Mouse (Mus musculus): ENCODE results near the gene Ppp1r12b. TPM values are rescaled to one million over a fixed set of nuclear protein-coding genes. Genes with fewer than 3 reads are reported as not detected.

Ppp1r12b gene
- polyA plus RNA-seq, 1 experiment: 10.4 TPM

GRCm38 (mm10) chr1:134995437-134995836 lies 39.7 kb upstream of the Ppp1r12b start:
- WGBS: 92% methylated on average over 4 of the region's 4 CpGs
- no peaks in the 10 kb centered on the region for H3K36me3 ChIP-seq (ENCODE audit: control insufficient read depth, insufficient read depth, low read length)
- no peaks in the 10 kb centered on the region for H3K27me3 ChIP-seq (ENCODE audit: control insufficient read depth, insufficient read depth, low read length)
- no peak overlapping the region for H3K4me3 ChIP-seq (ENCODE audit: low read depth, low read length)
- no peak overlapping the region for H3K27ac ChIP-seq (ENCODE audit: insufficient read depth, low read depth, low read length)
- TF ChIP-seq CTCF (IDR thresholded peaks at IDR 0.05; ENCODE audit: extremely low read depth, insufficient read length, insufficient replicate concordance, low read depth, low read length): no peak
- TF ChIP-seq POLR2A (IDR thresholded peaks at IDR 0.05; ENCODE audit: low read depth, low read length): no peak
- H3K4me1 ChIP-seq (ENCODE audit: control insufficient read depth, insufficient read depth, insufficient read length, low read length): no peaks in the 10 kb centered on the region

GRCm38 (mm10) chr1:134994739-134995138 lies 39.0 kb upstream of the Ppp1r12b start:
- WGBS: 71% methylated on average over 3 of the region's 3 CpGs
- no peak for TF ChIP-seq POLR2A (IDR thresholded peaks at IDR 0.05; ENCODE audit: low read depth, low read length)
- TF ChIP-seq CTCF (IDR thresholded peaks at IDR 0.05; ENCODE audit: extremely low read depth, insufficient read length, insufficient replicate concordance, low read depth, low read length): no peak
- Histone ChIP-seq H3K4me1 (ENCODE audit: control insufficient read depth, insufficient read depth, insufficient read length, low read length) (no peaks in the 10 kb centered on the region), H3K36me3 (ENCODE audit: control insufficient read depth, insufficient read depth, low read length) (no peaks in the 10 kb centered on the region), H3K4me3 (ENCODE audit: low read depth, low read length) (no peak overlapping the region), H3K27me3 (ENCODE audit: control insufficient read depth, insufficient read depth, low read length) (no peaks in the 10 kb centered on the region), H3K27ac (ENCODE audit: insufficient read depth, low read depth, low read length) (no peak overlapping the region)

GRCm38 (mm10) chr1:134992046-134992645 lies 36.4 kb upstream of the Ppp1r12b start:
- 43% methylated on average over 8 of the region's 8 CpGs for WGBS

GRCm38 (mm10) chr1:134989372-134989771 lies 33.6 kb upstream of the Ppp1r12b start:
- TF ChIP-seq POLR2A (IDR thresholded peaks at IDR 0.05; ENCODE audit: low read depth, low read length): no peak
- peak; percentile 65; the same call in 1 of the 2 replicates for TF ChIP-seq CTCF (IDR thresholded peaks at IDR 0.05; ENCODE audit: extremely low read depth, insufficient read length, insufficient replicate concordance, low read depth, low read length)
- WGBS: 8% methylated on average over 7 of the region's 7 CpGs
- Histone ChIP-seq H3K27me3 (ENCODE audit: control insufficient read depth, insufficient read depth, low read length) (peaks cover 12% of the 10 kb centered on the region), H3K27ac (ENCODE audit: insufficient read depth, low read depth, low read length) (no peak overlapping the region), H3K36me3 (ENCODE audit: control insufficient read depth, insufficient read depth, low read length) (no peaks in the 10 kb centered on the region), H3K4me3 (ENCODE audit: low read depth, low read length) (no peak overlapping the region), H3K4me1 (ENCODE audit: control insufficient read depth, insufficient read depth, insufficient read length, low read length) (peaks cover 10% of the 10 kb centered on the region)

More at GRCm38 (mm10) chr1:134992046-134992645, 36.4 kb upstream of the Ppp1r12b start:
- Histone ChIP-seq H3K4me3 (ENCODE audit: low read depth, low read length) (no peak overlapping the region), H3K27ac (ENCODE audit: insufficient read depth, low read depth, low read length) (no peak overlapping the region), H3K27me3 (ENCODE audit: control insufficient read depth, insufficient read depth, low read length) (peaks cover 10% of the 10 kb centered on the region), H3K4me1 (ENCODE audit: control insufficient read depth, insufficient read depth, insufficient read length, low read length) (peaks cover 9% of the 10 kb centered on the region), H3K36me3 (ENCODE audit: control insufficient read depth, insufficient read depth, low read length) (no peaks in the 10 kb centered on the region)
- TF ChIP-seq POLR2A (IDR thresholded peaks at IDR 0.05; ENCODE audit: low read depth, low read length): no peak
- TF ChIP-seq CTCF (IDR thresholded peaks at IDR 0.05; ENCODE audit: extremely low read depth, insufficient read length, insufficient replicate concordance, low read depth, low read length): no peak

GRCm38 (mm10) chr1:134987962-134988341 lies 32.2 kb upstream of the Ppp1r12b start:
- H3K4me1 ChIP-seq (ENCODE audit: control insufficient read depth, insufficient read depth, insufficient read length, low read length): peaks cover 10% of the 10 kb centered on the region
- 14% methylated on average over 14 of the region's 14 CpGs for WGBS
- TF ChIP-seq POLR2A (IDR thresholded peaks at IDR 0.05; ENCODE audit: low read depth, low read length): no peak
- TF ChIP-seq CTCF (IDR thresholded peaks at IDR 0.05; ENCODE audit: extremely low read depth, insufficient read length, insufficient replicate concordance, low read depth, low read length): no peak
- H3K36me3 ChIP-seq (ENCODE audit: control insufficient read depth, insufficient read depth, low read length): no peaks in the 10 kb centered on the region
- peak overlapping the region; percentile 59 for H3K4me3 ChIP-seq (ENCODE audit: low read depth, low read length)
- peaks cover 12% of the 10 kb centered on the region for H3K27me3 ChIP-seq (ENCODE audit: control insufficient read depth, insufficient read depth, low read length)
- no peak overlapping the region for H3K27ac ChIP-seq (ENCODE audit: insufficient read depth, low read depth, low read length)

GRCm38 (mm10) chr1:134987173-134987961 lies 31.6 kb upstream of the Ppp1r12b start:
- TF ChIP-seq CTCF (IDR thresholded peaks at IDR 0.05; ENCODE audit: extremely low read depth, insufficient read length, insufficient replicate concordance, low read depth, low read length): no peak
- TF ChIP-seq POLR2A (IDR thresholded peaks at IDR 0.05; ENCODE audit: low read depth, low read length): no peak
- WGBS: 26% methylated on average over 48 of the region's 48 CpGs
- Histone ChIP-seq H3K4me3 (ENCODE audit: low read depth, low read length) (peak overlapping the region; percentile 59), H3K4me1 (ENCODE audit: control insufficient read depth, insufficient read depth, insufficient read length, low read length) (peaks cover 10% of the 10 kb centered on the region), H3K36me3 (ENCODE audit: control insufficient read depth, insufficient read depth, low read length) (no peaks in the 10 kb centered on the region), H3K27me3 (ENCODE audit: control insufficient read depth, insufficient read depth, low read length) (peaks cover 12% of the 10 kb centered on the region), H3K27ac (ENCODE audit: insufficient read depth, low read depth, low read length) (no peak overlapping the region)

GRCm38 (mm10) chr1:134972920-134973319 lies 17.2 kb upstream of the Ppp1r12b start:
- 74% methylated on average over 1 of the region's 1 CpGs for WGBS
- Histone ChIP-seq H3K27me3 (ENCODE audit: control insufficient read depth, insufficient read depth, low read length) (no peaks in the 10 kb centered on the region), H3K4me1 (ENCODE audit: control insufficient read depth, insufficient read depth, insufficient read length, low read length) (no peaks in the 10 kb centered on the region), H3K27ac (ENCODE audit: insufficient read depth, low read depth, low read length) (no peak overlapping the region), H3K36me3 (ENCODE audit: control insufficient read depth, insufficient read depth, low read length) (peaks cover 9% of the 10 kb centered on the region), H3K4me3 (ENCODE audit: low read depth, low read length) (no peak overlapping the region)
- no peak for TF ChIP-seq CTCF (IDR thresholded peaks at IDR 0.05; ENCODE audit: extremely low read depth, insufficient read length, insufficient replicate concordance, low read depth, low read length)
